Mouse (Mus musculus) WW6 (cell line): ENCODE data around the gene Nsd1.
"Not testable (repeated sequence)": the region's sequence is repeated elsewhere in the genome, so short reads cannot be mapped to it uniquely, and the experiment has no call there.

Experiments
- DNase-seq: peaks from one replicate; pipeline ENCODE4 v3.0.0-alpha.2; 2013; ENCODE audit warnings: low read depth, low spot score

Gene Nsd1

DNA sequence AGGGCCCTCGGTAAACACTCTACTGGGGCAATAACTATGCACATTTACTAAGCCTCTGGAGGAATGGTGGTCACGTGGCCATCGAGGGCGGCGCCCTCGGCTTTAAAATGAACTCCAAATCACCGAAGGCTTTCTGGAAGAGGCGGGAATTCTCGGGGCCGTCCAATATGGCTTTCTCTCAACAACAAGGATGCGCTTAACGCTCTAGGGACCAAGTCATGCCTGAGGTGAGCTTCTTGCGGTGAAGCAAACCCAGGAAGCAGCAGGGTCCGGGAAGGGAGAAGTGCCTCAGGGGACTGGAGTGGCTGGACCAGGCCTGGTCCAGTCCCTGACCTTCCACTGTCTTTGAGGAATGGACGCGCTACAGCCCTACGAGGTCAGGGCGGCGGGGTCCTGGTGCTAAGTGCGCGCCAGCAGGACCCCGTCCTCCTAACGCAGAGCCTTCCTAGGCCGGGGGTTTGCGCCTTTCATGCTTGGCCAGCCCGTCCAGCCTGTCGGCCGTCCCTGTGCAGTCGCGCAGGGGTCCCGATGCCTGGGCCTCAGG, at the start of gene Nsd1:
Gene Nsd1 (plus strand): TSS at position 134 of the 544 bp plus-strand sequence.
- DNase-seq = peak; percentile 40

DNA sequence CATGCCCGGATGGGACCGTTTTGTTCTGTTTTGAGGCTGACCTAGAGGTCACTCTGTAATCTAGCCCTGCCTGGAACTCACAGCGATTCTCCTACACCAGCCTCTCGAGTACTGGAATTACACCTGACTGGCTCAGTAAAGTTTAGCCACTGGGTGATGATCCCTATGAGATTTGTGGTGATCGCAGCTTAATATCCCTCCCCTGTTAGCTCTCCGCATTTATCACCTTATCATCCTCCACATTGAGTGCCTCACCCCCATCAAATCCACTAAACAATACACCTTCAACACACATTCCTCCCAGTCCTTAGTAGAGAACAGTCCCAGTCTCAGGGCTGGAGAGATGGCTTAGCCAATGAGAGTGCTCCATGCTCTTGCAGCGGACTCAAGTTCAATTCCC, 47.2 kb upstream of the Nsd1 start:
- no peak for DNase-seq

DNA sequence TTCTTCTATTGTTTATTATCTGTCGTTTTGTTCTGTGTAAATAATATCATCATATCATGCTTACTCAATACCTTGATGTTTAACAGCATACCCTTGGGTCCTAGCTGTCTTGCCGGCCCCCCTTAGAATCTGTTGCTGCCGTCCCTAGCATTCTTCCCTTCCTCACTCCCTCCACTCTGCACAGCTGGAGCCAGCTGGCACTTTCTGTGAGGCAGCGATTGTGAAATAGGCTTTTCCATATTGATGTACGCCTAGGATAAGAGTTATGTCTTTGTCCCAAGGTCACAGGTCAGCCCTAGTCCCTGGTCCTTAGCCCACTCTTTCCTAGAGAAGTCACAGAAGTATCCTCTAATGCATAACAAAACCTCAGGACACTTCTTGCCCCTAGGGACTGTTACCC, 46.0 kb upstream of the Nsd1 start:
- no peak for DNase-seq

DNA sequence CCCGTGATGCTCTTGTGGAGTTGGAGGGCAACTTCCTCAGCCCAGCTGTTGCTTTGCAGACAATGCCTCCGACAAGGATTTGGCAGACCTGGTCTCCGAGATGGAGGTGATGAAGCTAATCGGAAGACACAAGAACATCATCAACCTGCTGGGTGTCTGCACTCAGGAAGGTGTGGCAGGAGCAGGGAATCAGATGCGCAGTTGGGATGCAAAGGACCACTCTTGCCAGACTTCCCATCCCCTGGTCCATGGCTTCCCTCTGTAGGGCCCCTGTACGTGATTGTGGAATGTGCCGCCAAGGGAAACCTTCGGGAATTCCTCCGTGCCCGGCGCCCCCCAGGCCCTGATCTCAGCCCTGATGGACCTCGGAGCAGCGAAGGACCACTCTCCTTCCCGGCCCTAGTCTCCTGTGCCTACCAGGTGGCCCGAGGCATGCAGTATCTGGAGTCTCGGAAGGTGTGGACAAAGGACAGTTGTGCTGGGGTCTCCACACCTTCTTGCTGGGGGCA, 43.7 kb upstream of the Nsd1 start:
- DNase-seq = no peak

DNA sequence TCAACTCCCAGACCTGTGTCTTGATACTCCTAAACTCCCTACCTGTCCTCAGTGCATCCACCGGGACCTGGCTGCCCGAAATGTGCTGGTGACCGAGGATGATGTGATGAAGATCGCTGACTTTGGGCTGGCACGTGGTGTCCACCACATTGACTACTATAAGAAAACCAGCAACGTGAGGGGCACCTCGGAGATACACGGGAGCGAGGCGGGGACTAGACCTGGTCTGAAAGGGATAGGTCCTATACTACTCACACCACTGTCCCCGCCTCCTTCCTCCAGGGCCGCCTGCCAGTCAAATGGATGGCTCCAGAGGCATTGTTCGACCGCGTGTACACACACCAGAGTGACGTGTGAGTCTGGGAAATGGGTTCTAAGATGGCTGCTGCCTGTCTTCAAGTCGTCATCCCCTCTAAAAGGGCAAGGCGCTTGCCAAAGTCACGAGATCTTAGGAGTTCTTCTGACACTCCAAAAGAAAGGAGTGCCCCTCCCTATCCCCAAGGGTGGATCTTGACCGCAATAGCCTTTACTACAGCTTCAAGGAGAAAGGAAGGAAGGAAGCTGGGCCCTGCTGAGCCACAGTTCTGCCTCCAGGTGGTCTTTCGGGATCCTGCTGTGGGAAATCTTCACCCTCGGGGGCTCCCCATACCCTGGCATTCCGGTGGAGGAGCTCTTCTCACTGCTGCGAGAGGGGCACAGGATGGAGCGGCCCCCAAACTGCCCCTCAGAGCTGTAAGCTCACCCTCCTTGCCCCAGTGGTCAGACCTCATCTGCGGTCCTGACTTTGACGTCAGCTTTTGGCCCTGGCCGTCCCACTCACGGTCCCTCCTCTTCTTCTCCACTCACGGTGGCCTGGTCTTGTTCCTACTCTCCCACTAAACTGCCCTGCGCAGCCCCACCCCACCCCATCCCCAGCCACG, 42.5 kb upstream of the Nsd1 start:
- no peak for DNase-seq

DNA sequence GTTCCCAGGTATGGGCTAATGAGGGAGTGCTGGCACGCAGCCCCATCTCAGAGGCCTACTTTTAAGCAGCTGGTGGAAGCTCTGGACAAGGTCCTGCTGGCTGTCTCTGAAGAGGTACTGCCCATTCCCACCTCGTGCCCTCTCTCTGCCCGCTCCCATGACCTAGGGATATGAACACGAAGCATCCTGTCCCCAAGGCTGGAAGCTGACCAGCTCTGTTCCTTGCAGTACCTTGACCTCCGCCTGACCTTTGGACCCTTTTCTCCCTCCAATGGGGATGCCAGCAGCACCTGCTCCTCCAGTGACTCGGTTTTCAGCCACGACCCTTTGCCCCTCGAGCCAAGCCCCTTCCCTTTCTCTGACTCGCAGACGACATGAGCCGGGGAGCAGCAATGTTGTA, 41.8 kb upstream of the Nsd1 start:
- no peak for DNase-seq

DNA sequence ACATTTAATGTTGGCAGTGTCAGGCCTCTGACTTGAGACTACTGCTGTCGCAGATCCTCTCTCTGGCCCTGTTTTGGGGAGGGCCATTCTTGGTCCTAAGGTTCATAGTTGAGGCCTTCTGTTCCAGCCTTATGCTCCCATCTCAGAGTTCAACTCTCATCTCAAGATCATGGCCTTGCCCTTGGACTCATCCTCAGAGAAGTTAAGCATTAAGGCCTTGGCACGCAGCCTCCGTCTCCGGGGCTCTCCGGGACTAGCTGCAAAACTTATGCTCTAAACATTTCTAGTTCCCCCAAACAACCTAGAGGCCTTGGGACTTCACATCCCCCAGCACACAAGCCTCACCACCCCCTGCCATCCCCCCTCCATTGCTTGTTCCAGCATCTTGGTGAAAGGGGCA, 41.3 kb upstream of the Nsd1 start:
- no peak for DNase-seq

DNA sequence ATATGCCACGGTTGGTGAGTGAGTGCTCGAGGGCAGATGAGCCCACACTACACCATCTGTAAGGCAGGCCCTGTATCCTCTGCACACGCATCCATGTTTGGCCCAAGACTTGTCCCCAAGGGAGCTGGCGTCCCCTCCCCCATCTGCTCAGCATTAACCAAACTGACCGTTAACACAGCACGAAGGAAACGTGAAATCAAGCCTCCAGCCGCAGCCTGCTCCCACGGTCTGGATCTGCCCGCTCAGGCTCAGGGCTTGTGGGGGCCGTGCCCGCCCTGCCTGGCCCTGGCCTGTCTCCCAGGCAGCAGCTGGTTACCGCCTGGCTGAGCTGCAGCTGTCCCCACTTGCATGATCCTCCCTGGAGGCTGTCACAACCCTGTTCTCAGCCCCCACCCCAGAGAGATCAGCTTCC, 40.6 kb upstream of the Nsd1 start:
- DNase-seq = no peak

DNA sequence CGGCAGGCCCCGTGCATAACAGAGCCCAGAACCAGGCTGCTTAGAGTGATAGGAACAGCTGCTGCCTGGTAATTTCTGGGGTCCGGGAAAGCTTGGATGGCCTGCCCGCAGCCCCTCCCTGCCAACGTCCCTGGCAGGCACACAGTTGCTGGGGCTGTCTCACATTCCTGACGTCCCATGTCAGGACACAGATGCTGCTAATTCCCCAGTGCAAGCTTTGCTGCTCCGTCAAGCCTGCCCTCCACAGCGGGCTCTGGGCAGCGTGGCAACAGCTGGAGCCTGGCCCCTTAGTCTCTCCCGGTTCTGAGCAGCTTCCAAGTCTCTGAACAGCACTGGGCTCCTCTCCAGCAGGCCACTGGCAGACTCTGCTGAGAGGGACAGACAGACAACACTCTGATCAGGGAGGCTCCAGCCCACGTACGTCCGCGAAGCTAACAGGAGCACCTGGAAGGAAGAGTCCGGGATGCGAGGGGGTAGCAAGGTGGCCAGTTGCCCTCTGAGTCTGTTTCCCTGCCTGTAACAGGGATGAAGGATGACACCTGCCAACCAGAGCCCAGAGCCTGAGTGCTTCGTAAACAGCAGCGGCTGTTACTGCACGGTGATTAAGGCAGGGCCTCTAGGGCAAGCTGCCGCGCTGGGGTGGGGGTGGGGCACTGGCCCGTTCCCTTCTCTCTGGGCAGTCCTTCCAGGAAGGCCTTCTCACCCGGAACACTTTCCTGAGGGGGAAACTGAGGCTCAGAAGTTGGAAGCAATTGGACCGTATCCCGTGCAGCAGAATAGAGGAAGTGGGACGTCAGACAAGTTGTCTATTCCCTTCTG, 37.9 kb upstream of the Nsd1 start:
- no peak for DNase-seq

DNA sequence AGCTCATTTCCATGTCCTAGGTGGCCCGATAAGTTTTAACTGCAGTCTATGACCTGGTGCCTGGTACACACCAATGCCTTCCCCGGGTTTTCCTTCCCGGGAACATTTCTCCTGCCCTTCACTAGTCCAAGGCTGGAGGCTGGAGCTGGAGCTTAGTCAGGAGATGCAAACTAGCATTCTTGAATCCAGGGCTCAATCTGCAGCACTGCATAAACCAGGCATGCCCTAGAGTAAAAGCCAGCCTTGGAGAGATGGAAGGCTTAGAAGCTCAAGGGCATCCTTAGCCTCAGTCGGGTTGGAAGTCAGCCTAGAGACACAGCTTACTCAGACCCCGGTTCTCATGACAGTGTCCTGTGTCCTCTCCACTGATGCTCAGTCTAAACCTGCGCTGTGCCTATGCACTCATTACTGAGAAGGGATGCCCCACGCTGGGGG, 37.2 kb upstream of the Nsd1 start:
- no peak for DNase-seq

DNA sequence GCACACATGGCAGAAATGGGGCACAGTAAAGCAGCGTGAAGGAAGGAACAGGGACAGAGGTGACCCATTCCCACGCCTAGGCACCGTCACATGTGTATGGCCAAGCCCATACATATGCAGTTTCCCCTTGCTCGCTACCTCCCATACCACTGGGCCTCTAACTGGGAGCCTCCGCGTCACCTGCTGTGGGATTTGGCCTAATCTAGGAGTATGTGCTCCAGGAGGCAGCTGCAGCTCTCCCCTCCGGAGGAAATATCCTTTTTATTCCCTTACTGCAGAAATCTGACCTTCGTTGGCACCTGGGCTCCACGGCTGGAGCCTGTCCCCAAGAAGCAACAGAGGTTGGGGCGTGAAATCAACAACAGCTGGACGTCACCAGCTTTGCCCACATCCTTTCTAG, 35.2 kb upstream of the Nsd1 start:
- DNase-seq = no peak

DNA sequence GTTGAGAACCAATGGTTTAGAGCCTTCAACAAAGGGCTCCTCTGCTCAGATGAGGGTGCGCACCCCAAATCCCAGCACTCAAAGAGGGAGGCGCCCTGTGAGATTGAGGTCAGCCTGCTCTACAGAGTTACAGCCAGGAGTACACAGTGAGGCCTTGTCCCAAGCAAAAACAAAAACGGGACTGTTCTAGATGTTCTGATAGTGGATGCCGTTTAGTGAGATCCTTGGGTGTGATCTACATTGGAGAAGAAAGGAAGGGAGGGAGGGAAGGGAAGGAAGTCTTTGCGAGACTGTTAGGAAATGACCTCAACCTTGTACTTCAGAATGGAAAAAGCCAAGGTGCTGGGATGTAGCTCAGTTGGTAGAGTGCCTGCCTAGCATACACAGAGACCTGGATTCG, 33.3 kb upstream of the Nsd1 start:
- no peak for DNase-seq

DNA sequence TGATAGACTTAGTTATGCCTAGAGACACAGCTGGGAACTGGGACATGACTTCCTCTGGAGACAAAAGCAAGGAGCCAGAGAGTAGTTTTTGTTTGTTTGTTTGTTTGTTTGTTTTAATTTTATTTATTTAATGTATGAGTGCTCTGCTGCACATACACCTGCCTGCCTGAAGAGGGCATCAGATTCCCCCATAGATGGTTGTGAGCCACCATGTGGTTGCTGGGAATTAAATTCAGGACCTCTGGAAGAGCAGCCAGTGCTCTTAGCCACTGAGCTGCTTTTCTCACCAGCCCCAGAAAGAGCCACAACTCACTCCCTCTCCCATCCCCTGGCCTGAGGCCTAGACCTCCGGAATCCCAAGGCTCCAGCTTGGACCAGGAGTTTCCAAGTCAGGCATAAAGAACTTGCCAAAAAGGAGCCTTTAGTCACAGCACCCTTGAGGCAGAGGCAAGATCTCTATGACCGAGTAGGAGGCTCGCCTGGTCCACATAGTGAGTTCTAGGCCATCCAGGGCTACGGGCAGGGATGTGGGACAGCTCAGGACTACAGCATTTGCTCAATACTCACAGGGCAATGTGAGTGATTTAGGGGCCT, 31.6 kb upstream of the Nsd1 start:
- DNase-seq = no peak

DNA sequence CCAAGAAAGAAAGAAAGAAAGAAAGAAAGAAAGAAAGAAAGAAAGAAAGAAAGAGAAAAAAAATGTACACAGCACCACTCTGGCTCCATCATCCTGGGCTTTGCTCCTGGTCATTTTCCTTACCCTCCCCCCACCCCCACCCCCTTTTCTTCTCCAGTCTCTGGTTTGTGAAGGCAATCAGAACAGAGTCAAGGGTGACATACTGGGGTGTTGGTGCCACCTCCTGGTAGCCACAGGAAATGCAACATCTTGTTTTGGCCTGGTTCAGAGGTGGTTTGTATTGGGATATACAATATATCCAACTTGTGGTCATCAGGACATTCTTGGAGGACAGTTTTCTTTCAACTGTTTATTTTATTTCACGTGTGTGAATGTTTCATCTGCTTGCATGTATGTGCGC, 31.0 kb upstream of the Nsd1 start:
- no peak for DNase-seq

DNA sequence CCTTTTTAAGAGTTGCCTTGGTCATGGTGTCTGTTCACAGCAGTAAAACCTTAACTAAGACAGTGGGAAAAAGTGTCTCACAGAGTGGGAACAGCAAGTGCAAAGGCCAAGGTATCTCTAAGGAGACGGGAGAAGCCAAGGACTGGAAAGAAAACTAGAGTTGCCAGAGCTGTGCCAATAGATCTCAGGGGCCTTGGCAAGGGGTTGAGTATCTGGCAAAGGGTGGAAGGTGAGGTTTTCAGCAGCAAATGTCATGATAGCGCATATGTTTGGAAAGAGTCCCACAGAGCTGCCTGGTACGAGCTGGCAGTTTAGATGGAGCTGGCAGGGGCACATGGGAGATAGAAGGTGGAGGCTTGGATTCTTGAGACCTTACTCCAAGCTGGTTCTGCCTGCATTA, 30.0 kb upstream of the Nsd1 start:
- no peak for DNase-seq

DNA sequence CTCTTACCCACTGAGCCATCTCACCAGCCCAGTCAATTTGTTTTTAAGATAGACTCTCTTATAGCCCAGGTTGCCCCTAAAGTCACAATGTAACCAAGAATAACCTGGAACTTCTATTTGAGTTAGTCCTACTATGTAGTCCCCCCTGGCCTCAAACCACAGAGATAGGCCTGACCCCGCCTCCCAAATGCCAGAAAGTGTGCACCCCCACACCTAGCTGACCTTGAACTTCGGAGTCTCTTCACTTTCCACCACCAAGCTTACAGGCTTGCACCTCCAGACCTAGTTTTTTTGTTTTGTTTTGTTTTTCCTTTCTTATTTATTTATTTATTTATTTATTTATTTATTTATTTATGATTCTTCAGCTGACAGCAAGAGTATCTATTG, 27.8 kb upstream of the Nsd1 start:
- DNase-seq = no peak

DNA sequence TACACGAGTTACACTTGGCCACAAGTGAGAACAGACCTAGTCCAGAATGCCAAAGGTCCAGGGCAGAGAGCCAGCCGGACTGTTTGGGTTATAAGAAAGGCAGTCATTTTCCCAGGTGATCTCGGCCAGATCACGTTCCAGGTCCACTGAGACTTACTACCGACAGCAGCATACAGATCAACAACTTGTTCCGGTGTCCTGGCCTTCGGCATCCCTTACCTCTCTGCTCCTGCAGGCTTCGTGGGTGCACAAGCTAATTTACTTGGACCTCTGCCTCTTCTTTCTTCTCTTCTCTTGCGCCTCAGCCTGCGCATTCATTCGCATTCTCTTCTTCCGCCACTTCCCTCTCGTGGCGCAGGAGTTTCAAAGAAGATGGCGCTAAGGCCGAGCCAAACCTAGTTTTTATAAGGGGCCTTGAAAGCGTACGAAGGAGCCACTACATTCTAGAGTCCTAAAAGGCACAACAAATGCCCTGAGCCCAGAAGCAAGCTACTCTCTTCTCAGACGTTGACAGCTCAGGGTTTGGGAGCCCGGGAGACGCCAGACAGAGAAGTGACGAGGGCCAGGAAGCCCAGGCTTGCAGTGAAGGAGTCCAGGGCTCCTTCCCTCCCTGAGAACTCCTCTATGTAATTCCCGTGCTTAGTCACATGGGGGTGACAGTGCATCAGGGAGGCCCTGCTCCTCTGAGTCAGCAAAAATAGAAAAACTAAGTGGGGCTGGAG, 27.2 kb upstream of the Nsd1 start:
- DNase-seq = peak; percentile 76

DNA sequence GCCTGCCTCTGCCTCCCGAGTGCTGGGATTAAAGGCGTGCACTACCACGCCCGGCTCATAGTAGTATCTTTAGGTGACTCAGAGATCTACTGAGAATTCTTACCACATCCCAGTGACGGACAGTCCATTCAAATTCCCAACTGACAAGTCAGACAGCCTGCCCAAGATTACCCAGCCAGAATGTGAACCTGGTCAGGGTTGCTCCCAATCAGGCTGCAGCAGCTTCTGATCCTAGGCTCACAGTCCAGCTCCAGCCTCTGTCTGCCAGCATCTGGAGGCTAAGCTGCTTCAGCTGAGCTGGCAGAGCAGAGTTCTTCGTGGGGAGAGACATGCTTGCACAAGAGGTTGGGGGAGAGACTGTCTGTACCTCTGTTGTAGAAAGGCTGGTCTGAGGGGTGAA, 26.2 kb upstream of the Nsd1 start:
- DNase-seq = no peak

DNA sequence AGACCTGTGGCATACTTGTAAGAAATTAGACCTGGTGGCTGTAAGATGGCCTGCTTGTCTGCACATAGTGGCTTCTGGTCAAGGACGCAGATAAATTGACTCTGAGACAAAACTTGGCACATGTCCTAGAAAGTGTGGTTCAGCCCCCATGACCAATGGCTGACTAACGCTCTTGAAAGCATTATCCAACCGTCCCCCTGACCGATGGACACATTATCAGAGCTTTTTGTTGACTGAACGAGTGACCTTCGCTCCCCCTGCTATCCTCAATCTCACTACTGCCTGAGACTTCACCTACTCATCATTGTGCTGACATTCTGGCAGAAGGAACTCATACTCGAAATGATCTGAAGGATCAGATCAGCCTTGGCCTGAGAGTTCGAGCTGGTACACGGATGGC, 22.5 kb upstream of the Nsd1 start:
- DNase-seq = not testable (repeated sequence)

DNA sequence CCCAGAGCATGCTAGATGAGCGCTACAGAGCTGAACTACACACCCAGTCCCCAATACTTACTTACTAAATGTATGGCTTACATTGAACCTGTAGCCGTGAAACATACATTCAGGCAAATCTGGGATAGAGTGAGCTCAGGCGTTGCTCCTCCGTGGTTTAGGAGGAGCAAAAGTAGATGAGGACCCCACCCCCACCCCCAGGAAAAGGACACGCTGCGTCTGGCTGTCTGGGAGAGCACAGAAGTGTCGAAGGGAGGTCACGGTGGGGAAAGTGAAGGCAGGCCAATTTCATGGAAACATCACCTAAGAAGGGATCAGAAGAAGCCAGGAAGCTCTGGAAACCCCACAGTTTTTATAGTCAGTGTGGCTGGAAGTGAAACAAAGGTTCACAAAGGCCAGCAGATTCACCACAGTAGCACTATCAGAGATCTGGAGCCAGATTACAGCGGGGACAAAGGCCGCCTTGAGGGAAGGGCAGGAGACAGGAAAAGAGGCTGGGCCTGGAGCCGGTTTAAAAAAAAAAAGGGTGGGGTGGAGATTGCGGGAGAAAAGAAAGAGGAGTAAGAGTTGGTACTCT, 20.0 kb upstream of the Nsd1 start:
- DNase-seq = no peak
